17 mouse cellular contexts compared by ENCODE assay signal in genomic region chr1:153698311-153699084, GRCm38 (mm10). TPM values are rescaled to one million over a fixed set of nuclear protein-coding genes. Genes with fewer than 3 reads are reported as not detected.
A peak's percentile ranks its signal among the peaks of the same experiment; 100 is the strongest.
DNase-seq lines count a peak whose midpoint lies in the region; ATAC-seq and TF ChIP-seq lines count a peak whose summit lies in the region.
"Had no signal": no experiment of that assay in that cellular context is flagged by ENCODE, and none has a peak within 500 bp of the region (broad histone marks: within the 10 kb centered on the region; RNA-seq: fewer than 3 reads in every experiment).

No protein-coding gene starts in this region.

- peak; percentile 77 for ATAC-seq in kidney, embryonic 14.5 days (ENCODE audit: low FRiP score, low TSS enrichment)
- ATAC-seq: hindbrain, embryonic 16.5 days; lung, postnatal 0 days had no signal

- no peaks in the 10 kb centered on the region for H3K9me3 ChIP-seq in kidney, embryonic 14.5 days (ENCODE audit: control insufficient read depth, low read length)
- H3K9me3 ChIP-seq: liver, embryonic 13.5 days; megakaryocyte, embryonic 14.5 days had no signal

- no peak for TF ChIP-seq POLR2A in cerebellum, adult 2 months (IDR thresholded peaks at IDR 0.05; ENCODE audit: borderline replicate concordance, insufficient read depth, low read length)
- no peak for TF ChIP-seq POLR2A in embryonic fibroblast, embryonic 13.5 days (IDR thresholded peaks at IDR 0.05; ENCODE audit: low read depth, low read length)

- H3K4me2 ChIP-seq in kidney, embryonic 14.5 days (replicated peaks; ENCODE audit: low read depth, low read length) = no peak overlapping the region
- H3K4me2 ChIP-seq: liver, embryonic 13.5 days had no signal

- H3K36me3 ChIP-seq in kidney, embryonic 14.5 days (ENCODE audit: control insufficient read depth, insufficient read depth, low read length) = no peaks in the 10 kb centered on the region
- H3K36me3 ChIP-seq: liver, embryonic 13.5 days had no signal

- H3K9ac ChIP-seq in kidney, embryonic 14.5 days (ENCODE audit: low read depth, low read length) = no peak overlapping the region
- H3K9ac ChIP-seq: liver, embryonic 13.5 days had no signal

- DNase-seq in cerebellum, adult 2 months = peak in 1 of 2 experiments; percentile 29
- DNase-seq in cerebellum, adult 11 months = no peak
- no peak for DNase-seq in kidney, adult 18-20 months
- peak; percentile 51 for DNase-seq in 3T3-L1 (ENCODE audit: low read depth, low spot score)
- DNase-seq in gastrocnemius, postnatal 10 days = no peak
- no peak for DNase-seq in lung, postnatal 25 days (ENCODE audit: low spot score)
- DNase-seq: adrenal gland, postnatal 14 days; gastrocnemius, postnatal 36 days; heart, postnatal 10 days; liver, embryonic 13.5 days; right cerebral cortex, adult 18-20 months; thymus, postnatal 4 days had no signal

- WGBS in cerebellum, adult 2 months = 53% methylated on average over 7 of the region's 7 CpGs
- WGBS in kidney, embryonic 14.5 days = 35% methylated on average over 7 of the region's 7 CpGs

- TF ChIP-seq CTCF in cerebellum, adult 2 months (IDR thresholded peaks at IDR 0.05; ENCODE audit: borderline replicate concordance, insufficient read depth, low read depth, low read length) = no peak
- no peak for TF ChIP-seq CTCF in embryonic fibroblast, embryonic 13.5 days (IDR thresholded peaks at IDR 0.05; ENCODE audit: borderline replicate concordance, insufficient read depth, low read length)

- H3K27me3 ChIP-seq in cerebellum, adult 2 months (ENCODE audit: control insufficient read depth, insufficient read depth, low read length) = no peaks in the 10 kb centered on the region
- no peaks in the 10 kb centered on the region for H3K27me3 ChIP-seq in kidney, embryonic 14.5 days (ENCODE audit: control insufficient read depth, insufficient read depth, low read length)
- H3K27me3 ChIP-seq: liver, embryonic 13.5 days had no signal

- H3K4me1 ChIP-seq in cerebellum, adult 2 months (ENCODE audit: control insufficient read depth, insufficient read depth, low read length) = peaks cover 29% of the 10 kb centered on the region
- H3K4me1 ChIP-seq in kidney, embryonic 14.5 days (ENCODE audit: control insufficient read depth, insufficient read depth, low read length) = peaks cover 14% of the 10 kb centered on the region
- peaks cover 20% of the 10 kb centered on the region for H3K4me1 ChIP-seq in embryonic fibroblast, embryonic 13.5 days (ENCODE audit: control insufficient read depth, insufficient read depth, low read length)
- H3K4me1 ChIP-seq: liver, embryonic 13.5 days had no signal

- 0 out of 2 replicates have a peak overlapping the region, but pooled peaks have one; percentile 8 for H3K27ac ChIP-seq in cerebellum, adult 2 months (ENCODE audit: insufficient read depth, low read length)
- H3K27ac ChIP-seq in kidney, embryonic 14.5 days (ENCODE audit: low read depth, low read length) = peak overlapping the region; percentile 51; the same call in 1 of the 2 replicates
- H3K27ac ChIP-seq in embryonic fibroblast, embryonic 13.5 days (ENCODE audit: insufficient read depth, low read length) = peak overlapping the region; percentile 20; the same call in 1 of the 2 replicates
- H3K27ac ChIP-seq: liver, embryonic 13.5 days had no signal

- H3K4me3 ChIP-seq in cerebellum, adult 2 months (replicated peaks; ENCODE audit: insufficient read depth, low read depth, low read length) = no peak overlapping the region
- H3K4me3 ChIP-seq in kidney, embryonic 14.5 days (ENCODE audit: low read length) = no peak overlapping the region
- H3K4me3 ChIP-seq in embryonic fibroblast, embryonic 13.5 days (ENCODE audit: insufficient read depth, low read length) = no peak overlapping the region
- H3K4me3 ChIP-seq: liver, embryonic 13.5 days; megakaryocyte, embryonic 14.5 days had no signal

RNA-seq across cellular contexts. Expression of gene Rgs16, which starts 41.7 kb away (rescaled TPM):
- polyA plus RNA-seq in cerebellum, adult 2 months (2012; rRNA removed) = 12.2 and 12.7 TPM in 2 replicates
- 1.5 and 2.7 TPM in 2 replicates for polyA plus RNA-seq in kidney, embryonic 14.5 days (2014; fragmentation: Nextera tagmentation; extraction: Ambion mirVana)
- polyA plus RNA-seq in embryonic fibroblast, embryonic 13.5 days (2011; ENCODE audit: insufficient read length, low read depth, missing spikeins) = 21.7 and 52.7 TPM in 2 replicates
- 10 to 100 TPM in 1 of 2 experiments, 1 to 10 TPM in 1; 7.7 to 10.8 TPM for total RNA-seq in gastrocnemius, postnatal 10 days (2021)

RNA-seq across cellular contexts. Expression of gene Rgs8, which starts 45.7 kb away (rescaled TPM):
- polyA plus RNA-seq in cerebellum, adult 2 months (2012; rRNA removed) = 371 and 430 TPM in 2 replicates
- 0.04 and 0.10 TPM in 2 replicates for polyA plus RNA-seq in kidney, embryonic 14.5 days (2014; fragmentation: Nextera tagmentation; extraction: Ambion mirVana)
- polyA plus RNA-seq in embryonic fibroblast, embryonic 13.5 days (2011; ENCODE audit: insufficient read length, low read depth, missing spikeins) = 0.39 and 0.48 TPM in 2 replicates
- total RNA-seq in gastrocnemius, postnatal 10 days (2021) = 1 to 10 TPM in 1 of 2 experiments, under 1 TPM in 1; 0.99 to 1.2 TPM
- total RNA-seq: heart, postnatal 10 days had no signal

RNA-seq across cellular contexts. Expression of gene Rnasel, which starts 50.7 kb away (rescaled TPM):
- 3.8 and 3.9 TPM in 2 replicates for polyA plus RNA-seq in cerebellum, adult 2 months (2012; rRNA removed)
- 6.5 and 7.5 TPM in 2 replicates for polyA plus RNA-seq in kidney, embryonic 14.5 days (2014; fragmentation: Nextera tagmentation; extraction: Ambion mirVana)
- 4.1 and 5.6 TPM in 2 replicates for polyA plus RNA-seq in embryonic fibroblast, embryonic 13.5 days (2011; ENCODE audit: insufficient read length, low read depth, missing spikeins)
- 1 to 10 TPM; 5.9 to 9.7 TPM for total RNA-seq in gastrocnemius, postnatal 10 days (2021)

Comparison
In these comparisons a context has a peak if more than half of its experiments do, and no peak if none do; other contexts are left out.
1. RNA of gene Rgs8, which starts 45.7 kb away (polyA plus RNA-seq): 371 to 430 TPM in cerebellum, adult 2 months; 0.39 to 0.48 TPM in embryonic fibroblast, embryonic 13.5 days and 0.04 to 0.10 TPM in kidney, embryonic 14.5 days; every median in the first group is over 100 times any median in the second.
2. Peak in every context shown above with its lines, with median percentiles within 50 percentile points of each other: H3K27ac ChIP-seq.